Mouse (Mus musculus): Measurements from ENCODE around the gene Kcnrg. TPM values are rescaled to one million over a fixed set of nuclear protein-coding genes. Genes with fewer than 3 reads are reported as not detected.
"Not testable (repeated sequence)": the region's sequence is repeated elsewhere in the genome, so short reads cannot be mapped to it uniquely, and the experiment has no call there.

Kcnrg gene
- polyA plus RNA-seq, 1 experiment from 2014 or later = 0.50 TPM

GRCm38 (mm10) chr14:61599057-61599806, 8.0 kb upstream of the Kcnrg start:
- Histone ChIP-seq H3K27me3 (replicated peaks; ENCODE audit: low read depth, poor library complexity, severe bottlenecking) (no peaks in the 10 kb centered on the region), H3K4me3 (peak overlapping the region; percentile 78), H3K4me1 (peaks cover 11% of the 10 kb centered on the region), H3K36me3 (replicated peaks) (peaks cover 8% of the 10 kb centered on the region), H3K9me3 (no peaks in the 10 kb centered on the region), H3K27ac (replicated peaks) (peak overlapping the region; percentile 88)
- DNase-seq (ENCODE audit: low spot score) = peak; percentile 94
- WGBS = 6% methylated on average over 44 of the region's 44 CpGs

GRCm38 (mm10) chr14:61601348-61601747, 5.9 kb upstream of the Kcnrg start:
- no peaks in the 10 kb centered on the region for H3K9me3 ChIP-seq
- H3K27ac ChIP-seq (replicated peaks) = no peak overlapping the region
- WGBS = 92% methylated on average over 9 of the region's 9 CpGs
- H3K27me3 ChIP-seq (replicated peaks; ENCODE audit: low read depth, poor library complexity, severe bottlenecking) = no peaks in the 10 kb centered on the region
- DNase-seq (ENCODE audit: low spot score) = no peak
- peaks cover 29% of the 10 kb centered on the region for H3K36me3 ChIP-seq (replicated peaks)
- no peak overlapping the region for H3K4me3 ChIP-seq
- H3K4me1 ChIP-seq = peaks cover 11% of the 10 kb centered on the region

GRCm38 (mm10) chr14:61603069-61603755, 4.0 kb upstream of the Kcnrg start:
- no peak for DNase-seq (ENCODE audit: low spot score)
- Histone ChIP-seq H3K9me3 (no peaks in the 10 kb centered on the region), H3K27me3 (replicated peaks; ENCODE audit: low read depth, poor library complexity, severe bottlenecking) (no peaks in the 10 kb centered on the region), H3K4me1 (peaks cover 11% of the 10 kb centered on the region), H3K36me3 (replicated peaks) (peaks cover 36% of the 10 kb centered on the region), H3K4me3 (no peak overlapping the region), H3K27ac (replicated peaks) (no peak overlapping the region)
- WGBS = 83% methylated on average over 8 of the region's 8 CpGs

GRCm38 (mm10) chr14:61604081-61604480, 3.2 kb upstream of the Kcnrg start:
- no peak overlapping the region for H3K4me3 ChIP-seq
- H3K9me3 ChIP-seq = no peaks in the 10 kb centered on the region
- H3K4me1 ChIP-seq = peaks cover 11% of the 10 kb centered on the region
- H3K27me3 ChIP-seq (replicated peaks; ENCODE audit: low read depth, poor library complexity, severe bottlenecking) = no peaks in the 10 kb centered on the region
- no peak for DNase-seq (ENCODE audit: low spot score)
- H3K36me3 ChIP-seq (replicated peaks) = peaks cover 36% of the 10 kb centered on the region
- H3K27ac ChIP-seq (replicated peaks) = no peak overlapping the region
- 79% methylated on average over 3 of the region's 3 CpGs for WGBS

- 90% methylated on average over 2 of the region's 2 CpGs for WGBS
- not testable (repeated sequence) for DNase-seq (ENCODE audit: low spot score); H3K9me3 ChIP-seq; H3K27ac ChIP-seq (replicated peaks); H3K27me3 ChIP-seq (replicated peaks; ENCODE audit: low read depth, poor library complexity, severe bottlenecking); H3K4me1 ChIP-seq; H3K4me3 ChIP-seq
- H3K36me3 ChIP-seq (replicated peaks) = peaks cover 36% of the 10 kb centered on the region
Measured at GRCm38 (mm10) chr14:61606088-61606487, 1.2 kb upstream of the Kcnrg start.

- Histone ChIP-seq H3K27ac (replicated peaks) (no peak overlapping the region), H3K36me3 (replicated peaks) (peaks cover 3% of the 10 kb centered on the region; the same call in 1 of the 2 replicates), H3K9me3 (no peaks in the 10 kb centered on the region), H3K4me1 (no peaks in the 10 kb centered on the region), H3K27me3 (replicated peaks; ENCODE audit: low read depth, poor library complexity, severe bottlenecking) (no peaks in the 10 kb centered on the region), H3K4me3 (no peak overlapping the region)
- DNase-seq (ENCODE audit: low spot score) = no peak
- WGBS = 93% methylated on average over 5 of the region's 5 CpGs
Measured at GRCm38 (mm10) chr14:61611766-61612165, 4.5 kb downstream of the Kcnrg start.

GRCm38 (mm10) chr14:61613319-61613718, 6.1 kb downstream of the Kcnrg start:
- Histone ChIP-seq H3K27ac (replicated peaks) (no peak overlapping the region), H3K36me3 (replicated peaks) (no peaks in the 10 kb centered on the region), H3K4me1 (no peaks in the 10 kb centered on the region), H3K27me3 (replicated peaks; ENCODE audit: low read depth, poor library complexity, severe bottlenecking) (no peaks in the 10 kb centered on the region), H3K9me3 (no peaks in the 10 kb centered on the region), H3K4me3 (no peak overlapping the region)
- DNase-seq (ENCODE audit: low spot score) = no peak
- 89% methylated on average over 2 of the region's 2 CpGs for WGBS

GRCm38 (mm10) chr14:61620371-61620770, 13.1 kb downstream of the Kcnrg start:
- WGBS = 96% methylated on average over 2 of the region's 2 CpGs
- H3K27me3 ChIP-seq (replicated peaks; ENCODE audit: low read depth, poor library complexity, severe bottlenecking) = no peaks in the 10 kb centered on the region
- H3K27ac ChIP-seq (replicated peaks) = no peak overlapping the region
- no peak overlapping the region for H3K4me3 ChIP-seq
- no peaks in the 10 kb centered on the region for H3K9me3 ChIP-seq
- no peaks in the 10 kb centered on the region for H3K4me1 ChIP-seq
- DNase-seq (ENCODE audit: low spot score) = no peak
- H3K36me3 ChIP-seq (replicated peaks) = peaks cover 18% of the 10 kb centered on the region

GRCm38 (mm10) chr14:61635969-61636368, 28.7 kb downstream of the Kcnrg start:
- no peaks in the 10 kb centered on the region for H3K9me3 ChIP-seq
- no peak overlapping the region for H3K4me3 ChIP-seq
- H3K27ac ChIP-seq (replicated peaks) = no peak overlapping the region
- no peak for DNase-seq (ENCODE audit: low spot score)
- H3K4me1 ChIP-seq = no peaks in the 10 kb centered on the region
- no peaks in the 10 kb centered on the region for H3K27me3 ChIP-seq (replicated peaks; ENCODE audit: low read depth, poor library complexity, severe bottlenecking)
- H3K36me3 ChIP-seq (replicated peaks) = peaks cover 65% of the 10 kb centered on the region

- no peak for DNase-seq (ENCODE audit: low spot score)
- Histone ChIP-seq H3K4me3 (no peak overlapping the region), H3K4me1 (0 out of 2 replicates have a peak, but pooled peaks cover 3% of the 10 kb centered on the region), H3K27me3 (replicated peaks; ENCODE audit: low read depth, poor library complexity, severe bottlenecking) (no peaks in the 10 kb centered on the region), H3K9me3 (no peaks in the 10 kb centered on the region), H3K27ac (replicated peaks) (no peak overlapping the region), H3K36me3 (replicated peaks) (peaks cover 17% of the 10 kb centered on the region)
- 89% methylated on average over 1 of the region's 1 CpGs for WGBS
Measured at GRCm38 (mm10) chr14:61642668-61643067, 35.4 kb downstream of the Kcnrg start.

GRCm38 (mm10) chr14:61645547-61645946, 38.3 kb downstream of the Kcnrg start:
- H3K27ac ChIP-seq (replicated peaks) = no peak overlapping the region
- no peaks in the 10 kb centered on the region for H3K9me3 ChIP-seq
- no peak overlapping the region; the same call in 1 of the 2 replicates for H3K4me3 ChIP-seq
- no peaks in the 10 kb centered on the region for H3K27me3 ChIP-seq (replicated peaks; ENCODE audit: low read depth, poor library complexity, severe bottlenecking)
- 56% methylated on average over 1 of the region's 1 CpGs for WGBS
- peaks cover 7% of the 10 kb centered on the region; the same call in 1 of the 2 replicates for H3K4me1 ChIP-seq
- peaks cover 5% of the 10 kb centered on the region; the same call in 1 of the 2 replicates for H3K36me3 ChIP-seq (replicated peaks)
- no peak for DNase-seq (ENCODE audit: low spot score)

- WGBS = under 1% methylated on average over 24 of the region's 24 CpGs
- Histone ChIP-seq H3K4me3 (peak overlapping the region; percentile 96), H3K36me3 (replicated peaks) (peaks cover 5% of the 10 kb centered on the region; the same call in 1 of the 2 replicates), H3K27ac (replicated peaks) (peak overlapping the region; percentile 100), H3K27me3 (replicated peaks; ENCODE audit: low read depth, poor library complexity, severe bottlenecking) (no peaks in the 10 kb centered on the region), H3K9me3 (no peaks in the 10 kb centered on the region), H3K4me1 (peaks cover 7% of the 10 kb centered on the region; the same call in 1 of the 2 replicates)
- DNase-seq (ENCODE audit: low spot score) = peak; percentile 68
Measured at GRCm38 (mm10) chr14:61647182-61647880, 40.1 kb downstream of the Kcnrg start.

Data from embryonic facial prominence, embryonic 10.5 days (tissue).